Mouse (Mus musculus): ENCODE data around the gene Padi1.

The Padi1 gene

GRCm38 (mm10) chr4:140815496-140815895 is 30.1 kb downstream of the Padi1 start:
- DNase-seq = no peak

GRCm38 (mm10) chr4:140814241-140815225 is 31.0 kb downstream of the Padi1 start:
- DNase-seq = peak; percentile 49

- no peak for DNase-seq
Measured at GRCm38 (mm10) chr4:140813358-140814185, 32.0 kb downstream of the Padi1 start.

- no peak for DNase-seq
Measured at GRCm38 (mm10) chr4:140812609-140813008, 33.0 kb downstream of the Padi1 start.

- no peak for DNase-seq
Measured at GRCm38 (mm10) chr4:140812191-140812590, 33.4 kb downstream of the Padi1 start.

- no peak for DNase-seq
Measured at GRCm38 (mm10) chr4:140810458-140811260, 34.9 kb downstream of the Padi1 start, which contains the start of gene Padi3. TSS of gene Padi3 (minus strand) at chr4:140810648.

GRCm38 (mm10) chr4:140809118-140809517 is 36.5 kb downstream of the Padi1 start:
- no peak for DNase-seq

GRCm38 (mm10) chr4:140804601-140805000 is 41.0 kb downstream of the Padi1 start:
- DNase-seq = no peak

- DNase-seq = no peak
Measured at GRCm38 (mm10) chr4:140801364-140801763, 44.2 kb downstream of the Padi1 start.

- no peak for DNase-seq
Measured at GRCm38 (mm10) chr4:140796786-140797185, 48.8 kb downstream of the Padi1 start.

- peak; percentile 49 for DNase-seq
Measured at GRCm38 (mm10) chr4:140794678-140795077, 50.9 kb downstream of the Padi1 start.

GRCm38 (mm10) chr4:140793795-140794194 is 51.8 kb downstream of the Padi1 start:
- DNase-seq = no peak

GRCm38 (mm10) chr4:140792584-140792983 is 53.0 kb downstream of the Padi1 start:
- DNase-seq = no peak

GRCm38 (mm10) chr4:140791071-140791470 is 54.5 kb downstream of the Padi1 start:
- DNase-seq = no peak

- no peak for DNase-seq
Measured at GRCm38 (mm10) chr4:140789983-140790382, 55.6 kb downstream of the Padi1 start.

- DNase-seq = peak; percentile 79
Measured at GRCm38 (mm10) chr4:140788983-140789382, 56.6 kb downstream of the Padi1 start.

GRCm38 (mm10) chr4:140788264-140788663 is 57.3 kb downstream of the Padi1 start:
- no peak for DNase-seq

- DNase-seq = peak; percentile 54
Measured at GRCm38 (mm10) chr4:140787414-140787813, 58.2 kb downstream of the Padi1 start.

- DNase-seq = no peak
Measured at GRCm38 (mm10) chr4:140785217-140785616, 60.4 kb downstream of the Padi1 start.

- DNase-seq = no peak
Measured at GRCm38 (mm10) chr4:140784292-140784945, 61.2 kb downstream of the Padi1 start.

GRCm38 (mm10) chr4:140782821-140783220 is 62.8 kb downstream of the Padi1 start:
- no peak for DNase-seq

- no peak for DNase-seq
Measured at GRCm38 (mm10) chr4:140780507-140780906, 65.1 kb downstream of the Padi1 start.
